Mouse (Mus musculus): Measurements from ENCODE around the gene Unc5c. TPM values are rescaled to one million over a fixed set of nuclear protein-coding genes. Genes with fewer than 3 reads are reported as not detected.

The Unc5c gene
- polyA plus RNA-seq, 1 experiment from 2014 or later = 7.0 TPM

- ATAC-seq (replicated peaks; ENCODE audit: low FRiP score) (no peak), DNase-seq (ENCODE audit: low spot score) (no peak)
- Histone ChIP-seq H3K36me3 (ENCODE audit: control insufficient read depth, insufficient read depth, low read length) (no peaks in the 10 kb centered on the region), H3K4me2 (no peak overlapping the region), H3K9ac (ENCODE audit: low read depth, low read length) (no peak overlapping the region), H3K9me3 (ENCODE audit: control insufficient read depth, low read length) (no peaks in the 10 kb centered on the region), H3K4me1 (replicated peaks; ENCODE audit: control insufficient read depth, insufficient read depth, low read length) (no peaks in the 10 kb centered on the region), H3K27me3 (replicated peaks; ENCODE audit: control insufficient read depth, insufficient read depth, low read length) (no peaks in the 10 kb centered on the region), H3K4me3 (ENCODE audit: low read depth, low read length) (no peak overlapping the region), H3K27ac (ENCODE audit: low read depth, low read length) (no peak overlapping the region)
- 65% methylated on average over 5 of the region's 5 CpGs for WGBS
Observed at GRCm38 (mm10) chr3:141536857-141537256, 71.8 kb downstream of the Unc5c start.

DNA sequence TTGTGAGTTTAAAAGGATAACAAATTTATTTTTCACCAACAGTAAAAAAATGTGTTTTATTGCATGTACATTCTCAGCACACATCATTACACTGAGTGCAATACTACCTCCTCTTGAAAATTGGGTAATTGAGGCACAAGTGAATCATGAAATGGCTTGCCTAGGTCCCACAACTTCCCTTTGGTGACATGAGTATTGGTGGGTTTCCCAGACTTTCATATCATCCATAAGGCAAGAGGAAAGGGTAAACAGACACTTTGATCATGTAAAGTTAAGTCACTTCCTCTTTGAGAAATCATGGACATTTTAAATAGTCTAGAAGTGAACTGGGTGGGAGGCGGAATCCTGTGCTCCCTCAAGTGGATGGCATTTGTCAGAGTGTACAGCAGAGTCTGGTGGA is 73.1 kb downstream of the Unc5c start:
- Histone ChIP-seq H3K4me2 (no peak overlapping the region), H3K27ac (ENCODE audit: low read depth, low read length) (no peak overlapping the region), H3K9me3 (ENCODE audit: control insufficient read depth, low read length) (no peaks in the 10 kb centered on the region), H3K27me3 (replicated peaks; ENCODE audit: control insufficient read depth, insufficient read depth, low read length) (no peaks in the 10 kb centered on the region), H3K4me1 (replicated peaks; ENCODE audit: control insufficient read depth, insufficient read depth, low read length) (no peaks in the 10 kb centered on the region), H3K9ac (ENCODE audit: low read depth, low read length) (no peak overlapping the region), H3K36me3 (ENCODE audit: control insufficient read depth, insufficient read depth, low read length) (no peaks in the 10 kb centered on the region), H3K4me3 (ENCODE audit: low read depth, low read length) (no peak overlapping the region)
- no peak for DNase-seq (ENCODE audit: low spot score)
- no peak for ATAC-seq (replicated peaks; ENCODE audit: low FRiP score)
- 78% methylated on average over 1 of the region's 1 CpGs for WGBS

GRCm38 (mm10) chr3:141540749-141541148 is 75.7 kb downstream of the Unc5c start:
- ATAC-seq (replicated peaks; ENCODE audit: low FRiP score) = no peak

GRCm38 (mm10) chr3:141547341-141547814 is 82.4 kb downstream of the Unc5c start:
- H3K27me3 ChIP-seq (replicated peaks; ENCODE audit: control insufficient read depth, insufficient read depth, low read length) = no peaks in the 10 kb centered on the region
- H3K9ac ChIP-seq (ENCODE audit: low read depth, low read length) = no peak overlapping the region
- H3K4me3 ChIP-seq (ENCODE audit: low read depth, low read length) = no peak overlapping the region
- no peak overlapping the region for H3K27ac ChIP-seq (ENCODE audit: low read depth, low read length)
- H3K36me3 ChIP-seq (ENCODE audit: control insufficient read depth, insufficient read depth, low read length) = no peaks in the 10 kb centered on the region
- ATAC-seq (replicated peaks; ENCODE audit: low FRiP score) (no peak), DNase-seq (ENCODE audit: low spot score) (no peak)
- WGBS = 60% methylated on average over 5 of the region's 5 CpGs
- no peaks in the 10 kb centered on the region for H3K9me3 ChIP-seq (ENCODE audit: control insufficient read depth, low read length)
- H3K4me2 ChIP-seq = no peak overlapping the region
- no peaks in the 10 kb centered on the region; the same call in 1 of the 2 replicates for H3K4me1 ChIP-seq (replicated peaks; ENCODE audit: control insufficient read depth, insufficient read depth, low read length)

More at GRCm38 (mm10) chr3:141540749-141541148, 75.7 kb downstream of the Unc5c start:
- no peak overlapping the region for H3K27ac ChIP-seq (ENCODE audit: low read depth, low read length)
- 86% methylated on average over 7 of the region's 7 CpGs for WGBS
- no peaks in the 10 kb centered on the region for H3K4me1 ChIP-seq (replicated peaks; ENCODE audit: control insufficient read depth, insufficient read depth, low read length)
- no peak overlapping the region for H3K4me3 ChIP-seq (ENCODE audit: low read depth, low read length)
- no peaks in the 10 kb centered on the region for H3K9me3 ChIP-seq (ENCODE audit: control insufficient read depth, low read length)
- no peaks in the 10 kb centered on the region for H3K27me3 ChIP-seq (replicated peaks; ENCODE audit: control insufficient read depth, insufficient read depth, low read length)
- H3K36me3 ChIP-seq (ENCODE audit: control insufficient read depth, insufficient read depth, low read length) = no peaks in the 10 kb centered on the region
- no peak overlapping the region for H3K4me2 ChIP-seq
- no peak for DNase-seq (ENCODE audit: low spot score)
- no peak overlapping the region for H3K9ac ChIP-seq (ENCODE audit: low read depth, low read length)

DNA sequence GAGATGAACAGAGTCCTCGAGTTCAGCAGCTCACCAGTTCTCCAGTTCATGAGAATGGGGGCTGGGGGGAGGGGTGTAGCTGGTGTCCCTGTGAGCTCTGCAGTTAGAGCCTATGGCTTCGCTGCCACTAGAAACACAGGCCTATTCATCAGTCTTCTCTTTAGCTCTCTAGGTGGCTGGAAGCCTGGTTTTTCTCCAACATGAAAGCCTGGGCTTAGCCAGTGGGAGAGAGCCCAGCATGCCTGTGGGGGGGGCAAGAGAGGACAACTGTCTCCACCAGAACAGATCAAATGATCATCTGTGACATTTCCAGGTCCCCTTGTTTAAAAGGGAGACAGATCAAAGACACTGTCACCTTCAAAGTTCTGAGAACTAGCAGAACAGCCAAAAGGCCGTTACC is 84.6 kb downstream of the Unc5c start:
- Histone ChIP-seq H3K27me3 (replicated peaks; ENCODE audit: control insufficient read depth, insufficient read depth, low read length) (no peaks in the 10 kb centered on the region), H3K4me2 (no peak overlapping the region), H3K9me3 (ENCODE audit: control insufficient read depth, low read length) (no peaks in the 10 kb centered on the region), H3K4me1 (replicated peaks; ENCODE audit: control insufficient read depth, insufficient read depth, low read length) (no peaks in the 10 kb centered on the region; the same call in 1 of the 2 replicates), H3K4me3 (ENCODE audit: low read depth, low read length) (no peak overlapping the region), H3K9ac (ENCODE audit: low read depth, low read length) (no peak overlapping the region), H3K27ac (ENCODE audit: low read depth, low read length) (no peak overlapping the region), H3K36me3 (ENCODE audit: control insufficient read depth, insufficient read depth, low read length) (no peaks in the 10 kb centered on the region)
- WGBS = 34% methylated on average over 3 of the region's 3 CpGs
- no peak for DNase-seq (ENCODE audit: low spot score)
- ATAC-seq (replicated peaks; ENCODE audit: low FRiP score) = no peak

DNA sequence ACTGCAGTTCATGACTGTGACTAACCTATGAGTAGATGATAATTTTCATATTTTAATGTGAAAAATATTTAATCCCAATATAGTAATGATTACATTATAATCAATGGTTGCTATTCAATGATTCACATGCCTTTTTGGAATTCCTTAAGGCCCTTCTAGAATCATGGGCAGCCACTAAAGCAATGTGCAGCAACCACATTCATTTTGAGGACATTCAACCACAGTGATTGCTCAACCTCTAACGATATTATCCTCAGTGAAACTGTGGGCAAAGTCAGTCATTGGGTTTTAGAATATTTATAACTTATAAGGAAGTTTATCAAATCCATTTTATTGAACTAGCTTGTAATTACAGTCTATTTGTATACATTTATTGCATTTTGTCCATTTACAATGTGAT is 87.9 kb downstream of the Unc5c start:
- no peak overlapping the region for H3K9ac ChIP-seq (ENCODE audit: low read depth, low read length)
- H3K4me1 ChIP-seq (replicated peaks; ENCODE audit: control insufficient read depth, insufficient read depth, low read length) = no peaks in the 10 kb centered on the region; the same call in 1 of the 2 replicates
- H3K36me3 ChIP-seq (ENCODE audit: control insufficient read depth, insufficient read depth, low read length) = no peaks in the 10 kb centered on the region
- H3K4me2 ChIP-seq = no peak overlapping the region
- H3K9me3 ChIP-seq (ENCODE audit: control insufficient read depth, low read length) = no peaks in the 10 kb centered on the region
- H3K27me3 ChIP-seq (replicated peaks; ENCODE audit: control insufficient read depth, insufficient read depth, low read length) = no peaks in the 10 kb centered on the region
- 73% methylated on average over 1 of the region's 1 CpGs for WGBS
- no peak for ATAC-seq (replicated peaks; ENCODE audit: low FRiP score)
- DNase-seq (ENCODE audit: low spot score) = no peak
- H3K4me3 ChIP-seq (ENCODE audit: low read depth, low read length) = no peak overlapping the region
- H3K27ac ChIP-seq (ENCODE audit: low read depth, low read length) = no peak overlapping the region

DNA sequence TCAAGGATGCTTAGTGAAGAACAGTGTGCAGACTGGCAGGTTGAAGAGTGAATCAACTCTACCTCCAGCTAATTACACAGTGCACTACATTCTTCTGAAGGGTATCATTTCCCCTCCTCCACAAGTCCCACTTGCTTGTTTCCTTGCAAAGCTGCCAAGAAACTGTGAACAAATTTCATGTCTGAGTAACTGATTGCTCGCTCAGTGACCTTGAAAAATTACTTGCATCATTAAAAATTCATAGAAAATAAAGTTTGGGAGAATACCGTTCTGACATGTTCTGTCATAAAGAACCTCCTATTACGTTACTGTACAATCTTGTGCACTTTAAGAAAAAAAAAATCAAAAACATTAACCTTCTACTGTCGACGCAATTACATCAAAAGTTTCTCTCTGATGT is 92.1 kb downstream of the Unc5c start:
- Histone ChIP-seq H3K9ac (ENCODE audit: low read depth, low read length) (no peak overlapping the region), H3K9me3 (ENCODE audit: control insufficient read depth, low read length) (no peaks in the 10 kb centered on the region), H3K36me3 (ENCODE audit: control insufficient read depth, insufficient read depth, low read length) (no peaks in the 10 kb centered on the region), H3K4me2 (no peak overlapping the region), H3K27me3 (replicated peaks; ENCODE audit: control insufficient read depth, insufficient read depth, low read length) (no peaks in the 10 kb centered on the region), H3K4me3 (ENCODE audit: low read depth, low read length) (no peak overlapping the region), H3K4me1 (replicated peaks; ENCODE audit: control insufficient read depth, insufficient read depth, low read length) (no peaks in the 10 kb centered on the region), H3K27ac (ENCODE audit: low read depth, low read length) (no peak overlapping the region)
- DNase-seq (ENCODE audit: low spot score) = no peak
- ATAC-seq (replicated peaks; ENCODE audit: low FRiP score) = no peak
- WGBS = 79% methylated on average over 5 of the region's 5 CpGs

GRCm38 (mm10) chr3:141575076-141575688 is 110.2 kb downstream of the Unc5c start:
- H3K4me2 ChIP-seq = no peak overlapping the region
- no peak for DNase-seq (ENCODE audit: low spot score)
- H3K27ac ChIP-seq (ENCODE audit: low read depth, low read length) = no peak overlapping the region
- no peaks in the 10 kb centered on the region for H3K27me3 ChIP-seq (replicated peaks; ENCODE audit: control insufficient read depth, insufficient read depth, low read length)
- ATAC-seq (replicated peaks; ENCODE audit: low FRiP score) = no peak
- no peaks in the 10 kb centered on the region for H3K9me3 ChIP-seq (ENCODE audit: control insufficient read depth, low read length)
- H3K9ac ChIP-seq (ENCODE audit: low read depth, low read length) = no peak overlapping the region
- H3K4me1 ChIP-seq (replicated peaks; ENCODE audit: control insufficient read depth, insufficient read depth, low read length) = no peaks in the 10 kb centered on the region
- WGBS = 77% methylated on average over 6 of the region's 6 CpGs
- no peak overlapping the region for H3K4me3 ChIP-seq (ENCODE audit: low read depth, low read length)
- no peaks in the 10 kb centered on the region for H3K36me3 ChIP-seq (ENCODE audit: control insufficient read depth, insufficient read depth, low read length)

- DNase-seq (ENCODE audit: low spot score) (no peak), ATAC-seq (replicated peaks; ENCODE audit: low FRiP score) (no peak)
- no peak overlapping the region for H3K9ac ChIP-seq (ENCODE audit: low read depth, low read length)
- H3K27me3 ChIP-seq (replicated peaks; ENCODE audit: control insufficient read depth, insufficient read depth, low read length) = no peaks in the 10 kb centered on the region
- no peak overlapping the region for H3K27ac ChIP-seq (ENCODE audit: low read depth, low read length)
- no peak overlapping the region for H3K4me2 ChIP-seq
- H3K4me1 ChIP-seq (replicated peaks; ENCODE audit: control insufficient read depth, insufficient read depth, low read length) = no peaks in the 10 kb centered on the region
- no peaks in the 10 kb centered on the region for H3K36me3 ChIP-seq (ENCODE audit: control insufficient read depth, insufficient read depth, low read length)
- H3K9me3 ChIP-seq (ENCODE audit: control insufficient read depth, low read length) = no peaks in the 10 kb centered on the region
- 78% methylated on average over 2 of the region's 2 CpGs for WGBS
- no peak overlapping the region for H3K4me3 ChIP-seq (ENCODE audit: low read depth, low read length)
Observed at GRCm38 (mm10) chr3:141577382-141577781, 112.4 kb downstream of the Unc5c start.

Data from liver, embryonic 11.5 days (tissue).